Mouse (Mus musculus): ENCODE measurements at regions not wholly inside any gene's neighbourhood (a gene's known extent, or its start where the extent isn't known, plus 50 kb on each side); places are given as distances from the start of the nearest gene placed in this dataset.

DNA sequence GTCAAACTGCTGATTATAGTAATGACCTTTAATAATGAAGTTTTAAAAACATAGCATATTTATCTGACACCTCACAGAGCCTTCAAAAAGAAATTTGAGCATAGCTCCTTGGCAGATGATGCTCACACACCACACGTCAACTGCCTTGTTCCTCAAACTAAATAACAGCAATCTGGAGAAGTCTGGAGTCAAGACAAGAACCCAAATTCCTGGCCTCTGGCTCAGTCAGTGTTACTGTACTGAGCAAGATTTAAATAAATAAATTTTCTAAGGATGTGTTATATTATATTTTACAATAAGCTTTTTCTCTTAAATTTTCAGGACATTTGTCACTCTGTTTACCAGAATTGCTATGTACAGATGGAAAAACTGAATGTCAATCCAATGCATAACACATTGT is 408.5 kb upstream of the C030005K15Rik start:
- TF ChIP-seq CTCF (IDR thresholded peaks at IDR 0.05; ENCODE audit: low read depth) (no peak), EP300 (IDR thresholded peaks at IDR 0.05; ENCODE audit: low read depth) (no peak)

Measured in heart, postnatal 0 days (tissue).